Mouse (Mus musculus) right cerebral cortex, postnatal 14 days (tissue): ENCODE data around the gene Srarp.
A peak's percentile ranks its signal among the peaks of the same experiment; 100 is the strongest.

Source experiments
- DNase-seq: peaks from one replicate; pipeline ENCODE4 v3.0.0; 2022

Srarp gene

GRCm38 (mm10) chr4:141423691-141424431 is 12.0 kb downstream of the Srarp start:
- no peak for DNase-seq

- no peak for DNase-seq
These were observed 12.6 kb downstream of the Srarp start for GRCm38 (mm10) chr4:141423288-141423687.

- no peak for DNase-seq
These were observed 13.1 kb downstream of the Srarp start for GRCm38 (mm10) chr4:141422841-141423240.

GRCm38 (mm10) chr4:141421423-141421822 is 14.5 kb downstream of the Srarp start:
- DNase-seq, result no peak

- DNase-seq, result no peak
These were observed 15.0 kb downstream of the Srarp start for GRCm38 (mm10) chr4:141420886-141421285.

GRCm38 (mm10) chr4:141420192-141420829 is 15.6 kb downstream of the Srarp start, which contains the start of gene Hspb7:
Gene Hspb7 (plus strand): TSS chr4:141420779.
- no peak for DNase-seq

- no peak for DNase-seq
These were observed 16.3 kb downstream of the Srarp start for GRCm38 (mm10) chr4:141419398-141420191.

GRCm38 (mm10) chr4:141415924-141416323 is 20.0 kb downstream of the Srarp start, which contains the start of gene Clcnkb:
Gene Clcnkb (minus strand): TSS chr4:141416014.
- no peak for DNase-seq

- DNase-seq, result no peak
These were observed 24.4 kb downstream of the Srarp start for GRCm38 (mm10) chr4:141411430-141411992.

GRCm38 (mm10) chr4:141408577-141408976 is 27.3 kb downstream of the Srarp start:
- DNase-seq, result no peak

GRCm38 (mm10) chr4:141406516-141407299 is 29.2 kb downstream of the Srarp start:
- peak; percentile 44 for DNase-seq

GRCm38 (mm10) chr4:141405314-141405622 is 30.6 kb downstream of the Srarp start:
- DNase-seq, result no peak

GRCm38 (mm10) chr4:141404518-141405313 is 31.2 kb downstream of the Srarp start:
- DNase-seq, result peak; percentile 87

- no peak for DNase-seq
These were observed 35.7 kb downstream of the Srarp start for GRCm38 (mm10) chr4:141400171-141400570.

- no peak for DNase-seq
These were observed 37.4 kb downstream of the Srarp start, which contains the start of gene Clcnka for GRCm38 (mm10) chr4:141398545-141398944. Gene Clcnka (minus strand): TSS chr4:141398724.

- no peak for DNase-seq
These were observed 38.0 kb downstream of the Srarp start for GRCm38 (mm10) chr4:141397861-141398260.

GRCm38 (mm10) chr4:141394751-141395150 is 41.2 kb downstream of the Srarp start:
- no peak for DNase-seq

- no peak for DNase-seq
These were observed 44.6 kb downstream of the Srarp start for GRCm38 (mm10) chr4:141391293-141391692.

- DNase-seq, result no peak
These were observed 46.3 kb downstream of the Srarp start for GRCm38 (mm10) chr4:141389366-141390150.

GRCm38 (mm10) chr4:141387933-141388332 is 48.0 kb downstream of the Srarp start:
- no peak for DNase-seq
